Mouse (Mus musculus) hindbrain, embryonic 13.5 days (tissue): ENCODE measurements around the gene Hist2h2be. TPM values are rescaled to one million over a fixed set of nuclear protein-coding genes. Genes with fewer than 3 reads are reported as not detected.
"Not testable (repeated sequence)": the region's sequence is repeated elsewhere in the genome, so short reads cannot be mapped to it uniquely, and the experiment has no call there.

Experiments
- ATAC-seq: fragments of 200-750 bp; cut with Nextera tagmentation; 2 replicates; pipeline ENCODE4 v1.8.0; 2017; ENCODE audit warnings: moderate TSS enrichment; ENCODE audit not compliant: low FRiP score
- H3K27ac ChIP-seq: fragments of 300-500 bp; sonication (generic); 2 replicates; pipeline ENCODE4 v1.5.1; 2015; ENCODE audit warnings: inconsistent platforms, mild to moderate bottlenecking, moderate library complexity
- H3K27me3 ChIP-seq: fragments of 300-500 bp; sonication (generic); 2 replicates; pipeline ENCODE4 v1.6.1; 2015; ENCODE audit warnings: mild to moderate bottlenecking, inconsistent platforms
- H3K36me3 ChIP-seq: fragments of 300-500 bp; sonication (generic); 2 replicates; pipeline ENCODE4 v1.6.1; 2015; ENCODE audit warnings: mild to moderate bottlenecking, inconsistent platforms
- H3K4me1 ChIP-seq: fragments of 300-500 bp; sonication (generic); replicated peaks from 2 replicates; pipeline ENCODE4 v1.6.1; 2015; ENCODE audit warnings: inconsistent platforms
- H3K4me2 ChIP-seq: fragments of 300-500 bp; sonication (generic); 2 replicates; pipeline ENCODE4 v1.6.1; 2015; ENCODE audit warnings: inconsistent platforms, mild to moderate bottlenecking, moderate library complexity
- H3K4me3 ChIP-seq: fragments of 300-500 bp; sonication (generic); 2 replicates; pipeline ENCODE4 v1.5.1; 2015; ENCODE audit warnings: mild to moderate bottlenecking, inconsistent platforms
- H3K9ac ChIP-seq: fragments of 300-500 bp; sonication (generic); 2 replicates; pipeline ENCODE4 v1.6.1; 2015; ENCODE audit warnings: mild to moderate bottlenecking, inconsistent platforms
- H3K9me3 ChIP-seq: fragments of 300-500 bp; sonication (generic); 2 replicates; pipeline ENCODE4 v1.6.1; 2016; ENCODE audit warnings: inconsistent platforms
- WGBS: fragments of 180-500 bp; shearing (Covaris S2); methylation state at CpG from one replicate; pipeline ENCODE4 v1.1.7; 2015; 5-methylcytosine and 5-hydroxymethylcytosine counted together
- polyA plus RNA-seq: library from polyadenylated mRNA; unstranded; fragments of >200 nt; fragmentation: Nextera tagmentation; extraction: Ambion mirVana; gene quantifications from 2 replicates; pipeline ENCODE4 v1.2.1, GENCODE M21; 2015

Hist2h2be gene
- polyA plus RNA-seq, 1 experiment from 2014 or later = 4.3 TPM

GRCm38 (mm10) chr3:96245003-96245886, 24.3 kb downstream of the Hist2h2be start, which contains the start of gene Hist2h2aa1:
Gene Hist2h2aa1, plus strand, starts transcription at chr3:96245497.
- Histone ChIP-seq H3K4me2 (peak within 1 kb of the TSS; percentile 66), H3K9ac (peak within 1 kb of the TSS; percentile 80), H3K4me1 (peaks cover 32% of the 10 kb centered on the region), H3K4me3 (peak within 1 kb of the TSS; percentile 50), H3K27ac (peak within 1 kb of the TSS; percentile 99)
- ATAC-seq = peak; percentile 90
- WGBS = under 1% methylated on average over 36 of the region's 88 CpGs
- H3K36me3 ChIP-seq, H3K9me3 ChIP-seq, H3K27me3 ChIP-seq: not testable (repeated sequence)

- not testable (repeated sequence) for H3K9me3 ChIP-seq, H3K27me3 ChIP-seq, H3K36me3 ChIP-seq, ATAC-seq
- under 1% methylated on average over 10 of the region's 21 CpGs for WGBS
- Histone ChIP-seq H3K27ac (peak overlapping the region; percentile 76; the same call in 1 of the 2 replicates), H3K9ac (peak overlapping the region; percentile 59; the same call in 1 of the 2 replicates), H3K4me3 (peak overlapping the region; percentile 37), H3K4me2 (peak overlapping the region; percentile 49), H3K4me1 (peaks cover 28% of the 10 kb centered on the region)
These were observed 25.1 kb downstream of the Hist2h2be start for GRCm38 (mm10) chr3:96246018-96246417.

DNA sequence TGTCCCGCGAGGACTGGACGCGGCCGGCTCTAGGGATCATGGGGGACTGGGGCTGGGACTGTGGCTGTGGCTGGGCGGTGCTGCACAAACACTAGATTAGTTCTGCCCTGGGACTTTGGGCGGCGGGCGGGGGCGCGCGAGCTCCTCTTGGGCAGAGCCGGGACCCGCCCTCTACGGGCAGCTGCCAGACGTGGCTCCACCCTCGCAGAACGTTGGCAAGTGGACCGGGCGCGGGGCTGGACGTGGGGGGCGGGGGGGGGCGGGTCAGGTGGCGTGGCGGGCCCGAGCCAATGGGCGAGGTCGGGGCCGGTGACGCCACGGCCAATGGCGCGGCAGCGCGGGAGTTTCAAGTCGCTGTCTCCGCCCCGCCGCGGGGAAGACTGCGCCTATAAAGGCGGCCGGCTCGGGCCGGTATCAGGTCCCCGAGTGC, 25.5 kb downstream of the Hist2h2be start, which contains the start of gene Hist2h3c1:
Hist2h3c1 (plus strand) TSS at position 259 of the 430 bp plus-strand sequence.
- WGBS = 3% methylated on average over 11 of the region's 47 CpGs
- Histone ChIP-seq H3K4me1 (peaks cover 27% of the 10 kb centered on the region), H3K4me2 (peak within 1 kb of the TSS; percentile 53), H3K4me3 (peak within 1 kb of the TSS; percentile 37), H3K27ac (peak within 1 kb of the TSS; percentile 76; the same call in 1 of the 2 replicates), H3K9ac (peak within 1 kb of the TSS; percentile 59; the same call in 1 of the 2 replicates)
- H3K36me3 ChIP-seq, H3K27me3 ChIP-seq, H3K9me3 ChIP-seq: not testable (repeated sequence)
- peak; percentile 91 for ATAC-seq

GRCm38 (mm10) chr3:96247356-96248140, 26.6 kb downstream of the Hist2h2be start:
- H3K4me3 ChIP-seq = peak overlapping the region; percentile 24
- peak overlapping the region; percentile 53 for H3K4me2 ChIP-seq
- no peaks in the 10 kb centered on the region for H3K36me3 ChIP-seq
- no peaks in the 10 kb centered on the region for H3K27me3 ChIP-seq
- H3K27ac ChIP-seq = no peak overlapping the region
- H3K4me1 ChIP-seq = peaks cover 27% of the 10 kb centered on the region
- H3K9me3 ChIP-seq = no peaks in the 10 kb centered on the region
- WGBS = 4% methylated on average over 11 of the region's 11 CpGs
- H3K9ac ChIP-seq = peak overlapping the region; percentile 51; the same call in 1 of the 2 replicates
- ATAC-seq = no peak

DNA sequence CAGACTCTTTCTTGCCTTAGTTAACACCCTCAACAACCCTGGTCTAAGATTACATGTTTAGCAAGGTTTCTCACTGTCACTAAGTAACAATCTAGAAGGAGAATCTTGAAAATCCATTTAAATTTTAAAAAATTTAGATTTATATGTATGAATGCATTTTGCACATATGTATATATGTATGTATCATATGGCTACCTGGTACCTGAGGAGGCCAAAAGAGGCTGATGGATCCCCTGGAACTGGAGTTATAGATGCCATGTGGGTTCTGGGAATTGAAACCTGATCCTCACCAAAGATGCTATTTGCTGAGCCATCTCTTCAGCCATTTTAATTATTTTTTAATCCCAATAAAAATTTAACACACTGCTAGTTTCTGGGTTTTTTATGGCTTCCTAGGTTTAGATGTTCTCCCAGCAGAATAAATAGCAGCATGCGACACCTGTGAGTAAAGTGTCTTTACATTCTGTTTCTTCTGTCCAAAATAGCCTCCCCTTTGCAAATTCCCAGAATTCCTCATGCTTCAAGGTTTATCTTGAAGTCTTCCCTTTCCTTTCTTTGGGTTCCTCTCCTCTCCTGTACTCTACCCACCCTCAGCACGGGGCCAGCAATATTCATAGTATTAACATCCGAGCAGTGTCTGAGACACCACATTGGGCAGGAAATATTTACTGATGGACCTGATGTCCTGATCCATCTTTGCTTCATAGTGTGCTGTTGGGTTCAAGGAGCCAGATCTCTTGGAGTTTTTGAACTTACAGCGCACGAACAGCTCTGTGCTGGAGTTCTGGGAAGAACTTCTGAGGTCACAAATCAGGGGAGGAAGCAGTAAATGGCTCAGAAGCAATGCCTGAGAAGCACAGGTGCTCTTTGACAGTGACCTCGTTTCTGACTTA, 27.5 kb downstream of the Hist2h2be start:
- Histone ChIP-seq H3K4me2 (peak overlapping the region; percentile 53), H3K27me3 (no peaks in the 10 kb centered on the region), H3K9ac (no peak overlapping the region; the same call in 1 of the 2 replicates), H3K4me1 (peaks cover 27% of the 10 kb centered on the region), H3K9me3 (no peaks in the 10 kb centered on the region), H3K4me3 (no peak overlapping the region; the same call in 1 of the 2 replicates), H3K36me3 (no peaks in the 10 kb centered on the region), H3K27ac (no peak overlapping the region)
- no peak for ATAC-seq
- 59% methylated on average over 6 of the region's 6 CpGs for WGBS

GRCm38 (mm10) chr3:96249034-96249345, 28.1 kb downstream of the Hist2h2be start:
- H3K9me3 ChIP-seq = no peaks in the 10 kb centered on the region
- H3K4me2 ChIP-seq = peak overlapping the region; percentile 32; the same call in 1 of the 2 replicates
- peaks cover 22% of the 10 kb centered on the region for H3K4me1 ChIP-seq
- WGBS = 55% methylated on average over 4 of the region's 4 CpGs
- no peak overlapping the region for H3K9ac ChIP-seq
- H3K4me3 ChIP-seq = no peak overlapping the region
- no peak for ATAC-seq
- no peaks in the 10 kb centered on the region for H3K27me3 ChIP-seq
- no peak overlapping the region for H3K27ac ChIP-seq
- no peaks in the 10 kb centered on the region for H3K36me3 ChIP-seq

DNA sequence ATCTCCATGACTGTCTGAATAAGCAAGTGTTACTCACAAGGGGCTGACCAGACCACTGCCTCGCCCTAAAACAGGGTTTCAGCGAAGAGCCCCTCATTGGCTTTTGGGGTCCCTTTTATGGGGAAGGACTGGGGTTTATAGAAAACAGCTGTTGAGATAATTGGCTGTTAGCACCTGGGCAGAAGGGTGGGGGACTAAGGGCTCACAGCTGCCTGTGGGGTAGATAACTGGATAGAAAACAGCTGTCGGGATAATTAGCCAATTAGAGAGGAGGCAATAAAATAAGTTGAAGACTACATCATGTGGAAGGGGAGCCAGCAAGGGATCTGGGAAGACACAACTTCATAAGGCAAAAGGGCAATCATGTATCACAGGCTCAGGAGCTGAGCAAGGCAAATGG, 30.0 kb downstream of the Hist2h2be start:
- Histone ChIP-seq H3K9me3 (no peaks in the 10 kb centered on the region), H3K4me2 (no peak overlapping the region), H3K4me1 (peaks cover 15% of the 10 kb centered on the region), H3K36me3 (no peaks in the 10 kb centered on the region), H3K27ac (no peak overlapping the region), H3K27me3 (no peaks in the 10 kb centered on the region), H3K4me3 (no peak overlapping the region), H3K9ac (no peak overlapping the region)
- WGBS = 92% methylated on average over 3 of the region's 3 CpGs
- no peak for ATAC-seq

DNA sequence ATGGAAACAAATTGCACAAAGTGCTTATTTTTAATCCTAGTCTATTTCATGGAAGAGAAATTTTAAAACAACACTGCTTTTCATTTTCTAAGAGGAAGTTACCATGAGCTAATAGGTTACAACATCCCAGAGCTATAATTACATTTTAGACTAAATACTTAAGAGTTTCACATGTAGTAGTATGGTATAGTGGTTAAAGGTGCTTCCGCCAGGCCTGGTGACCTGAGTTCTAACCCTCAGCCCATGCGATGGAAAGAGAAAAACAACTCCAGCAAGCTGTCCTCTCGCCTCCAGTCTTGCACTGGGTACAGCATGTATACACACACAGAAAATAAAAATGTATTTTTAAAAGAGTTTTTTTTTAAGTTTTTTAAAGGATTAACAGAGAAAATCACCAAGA, 30.9 kb downstream of the Hist2h2be start:
- Histone ChIP-seq H3K4me3 (no peak overlapping the region), H3K9ac (no peak overlapping the region), H3K36me3 (no peaks in the 10 kb centered on the region), H3K9me3 (no peaks in the 10 kb centered on the region), H3K27me3 (no peaks in the 10 kb centered on the region), H3K4me2 (no peak overlapping the region), H3K4me1 (peaks cover 15% of the 10 kb centered on the region), H3K27ac (no peak overlapping the region)
- WGBS = 94% methylated on average over 3 of the region's 3 CpGs
- ATAC-seq = no peak

- no peaks in the 10 kb centered on the region for H3K36me3 ChIP-seq
- H3K4me3 ChIP-seq = no peak overlapping the region
- H3K9me3 ChIP-seq = no peaks in the 10 kb centered on the region
- 56% methylated on average over 10 of the region's 10 CpGs for WGBS
- no peaks in the 10 kb centered on the region for H3K27me3 ChIP-seq
- no peak overlapping the region for H3K4me2 ChIP-seq
- H3K27ac ChIP-seq = no peak overlapping the region
- no peak for ATAC-seq
- no peaks in the 10 kb centered on the region for H3K4me1 ChIP-seq
- no peak overlapping the region for H3K9ac ChIP-seq
These were observed 33.9 kb downstream of the Hist2h2be start for GRCm38 (mm10) chr3:96254683-96255355.

GRCm38 (mm10) chr3:96255926-96256593, 35.1 kb downstream of the Hist2h2be start:
- no peak overlapping the region for H3K9ac ChIP-seq
- H3K4me3 ChIP-seq = no peak overlapping the region
- no peak for ATAC-seq
- 86% methylated on average over 5 of the region's 5 CpGs for WGBS
- no peak overlapping the region for H3K27ac ChIP-seq
- H3K9me3 ChIP-seq = no peaks in the 10 kb centered on the region
- no peaks in the 10 kb centered on the region for H3K4me1 ChIP-seq
- H3K27me3 ChIP-seq = no peaks in the 10 kb centered on the region
- H3K36me3 ChIP-seq = no peaks in the 10 kb centered on the region
- no peak overlapping the region for H3K4me2 ChIP-seq

- H3K4me3 ChIP-seq = no peak overlapping the region
- H3K27me3 ChIP-seq = no peaks in the 10 kb centered on the region
- H3K4me1 ChIP-seq = peaks cover 7% of the 10 kb centered on the region
- H3K9ac ChIP-seq = no peak overlapping the region
- H3K36me3 ChIP-seq = no peaks in the 10 kb centered on the region
- WGBS = 88% methylated on average over 3 of the region's 3 CpGs
- no peaks in the 10 kb centered on the region for H3K9me3 ChIP-seq
- no peak overlapping the region for H3K27ac ChIP-seq
- H3K4me2 ChIP-seq = no peak overlapping the region
- no peak for ATAC-seq
These were observed 36.3 kb downstream of the Hist2h2be start for GRCm38 (mm10) chr3:96257190-96257589.
